Mouse (Mus musculus) intestine, postnatal 0 days (tissue): ENCODE measurements around the gene Fam53a. TPM values are rescaled to one million over a fixed set of nuclear protein-coding genes. Genes with fewer than 3 reads are reported as not detected.

Experiments
- ATAC-seq: fragments of 200-750 bp; cut with Nextera tagmentation; 2 replicates; pipeline ENCODE4 v1.8.0; 2017; ENCODE audit warnings: mild to moderate bottlenecking, moderate TSS enrichment, moderate library complexity
- H3K27ac ChIP-seq: fragments of 300-500 bp; sonication (generic); 2 replicates; pipeline ENCODE4 v1.5.1; 2014; ENCODE audit warnings: mild to moderate bottlenecking, low read depth, low read length, moderate library complexity
- H3K27me3 ChIP-seq: fragments of 300-500 bp; sonication (generic); replicated peaks from 2 replicates; pipeline ENCODE4 v1.6.1; 2014; ENCODE audit warnings: low read length, mixed read lengths; ENCODE audit not compliant: control insufficient read depth, insufficient read depth
- H3K36me3 ChIP-seq: fragments of 300-500 bp; sonication (generic); 2 replicates; pipeline ENCODE4 v1.6.1; 2014; ENCODE audit warnings: mild to moderate bottlenecking, moderate library complexity; ENCODE audit not compliant: control insufficient read depth, insufficient read depth
- H3K4me1 ChIP-seq: fragments of 300-500 bp; sonication (generic); replicated peaks from 2 replicates; pipeline ENCODE4 v1.6.1; 2014; ENCODE audit warnings: antibody characterized with exemption, low read length, mixed read lengths; ENCODE audit not compliant: control insufficient read depth, insufficient read depth
- H3K4me2 ChIP-seq: fragments of 300-500 bp; sonication (generic); replicated peaks from 2 replicates; pipeline ENCODE4 v1.6.1; 2014; ENCODE audit warnings: low read depth, mild to moderate bottlenecking, moderate library complexity
- H3K4me3 ChIP-seq: fragments of 300-500 bp; sonication (generic); 2 replicates; pipeline ENCODE4 v1.5.1; 2014; ENCODE audit warnings: low read depth, low read length
- H3K9ac ChIP-seq: fragments of 300-500 bp; sonication (generic); 2 replicates; pipeline ENCODE4 v1.6.1; 2014; ENCODE audit warnings: mild to moderate bottlenecking, low read depth, low read length
- H3K9me3 ChIP-seq: fragments of 300-500 bp; sonication (generic); 2 replicates; pipeline ENCODE4 v1.6.1; 2016; ENCODE audit warnings: mixed run types; ENCODE audit not compliant: control insufficient read depth
- CTCF ChIP-seq: sonication (generic); IDR thresholded peaks from 2 replicates; pipeline ENCODE4 v1.5.1; 2016; ENCODE audit warnings: low read depth, mild to moderate bottlenecking, control low read depth, antibody characterized with exemption, moderate library complexity
- WGBS: fragments of 180-500 bp; shearing (Covaris S2); extraction: QIAGEN DNeasy Blood & Tissue Kit; methylation state at CpG from one replicate; pipeline ENCODE4 v1.1.7; 2014; 5-methylcytosine and 5-hydroxymethylcytosine counted together
- polyA plus RNA-seq: library from polyadenylated mRNA; unstranded; fragments of >200 nt; fragmentation: Nextera tagmentation; extraction: Ambion mirVana; gene quantifications from 2 replicates; pipeline ENCODE4 v1.2.1, GENCODE M21; 2015

The Fam53a gene
- polyA plus RNA-seq, 1 experiment from 2014 or later, result 39.4 TPM

- Histone ChIP-seq H3K27ac (no peak overlapping the region), H3K4me3 (no peak overlapping the region), H3K4me1 (0 out of 2 replicates have a peak, but pooled peaks cover 8% of the 10 kb centered on the region), H3K4me2 (no peak overlapping the region), H3K9me3 (no peaks in the 10 kb centered on the region), H3K9ac (no peak overlapping the region), H3K36me3 (peaks cover 16% of the 10 kb centered on the region; the same call in 1 of the 2 replicates), H3K27me3 (no peaks in the 10 kb centered on the region)
- no peak for TF ChIP-seq CTCF
- no peak for ATAC-seq
- WGBS, result 93% methylated on average over 13 of the region's 13 CpGs
Observed at GRCm38 (mm10) chr5:33654424-33654823, 25.0 kb upstream of the Fam53a start.

GRCm38 (mm10) chr5:33652783-33653173, 23.3 kb upstream of the Fam53a start:
- peak overlapping the region; percentile 72; the same call in 1 of the 2 replicates for H3K4me3 ChIP-seq
- WGBS, result 5% methylated on average over 9 of the region's 9 CpGs

GRCm38 (mm10) chr5:33651921-33652782, 22.7 kb upstream of the Fam53a start, which contains the start of gene Slbp:
Gene Slbp, minus strand, starts transcription at chr5:33652574.
- ATAC-seq, result peak; percentile 94
- under 1% methylated on average over 82 of the region's 82 CpGs for WGBS

More at GRCm38 (mm10) chr5:33652783-33653173, 23.3 kb upstream of the Fam53a start:
- TF ChIP-seq CTCF, result no peak
- peaks cover 22% of the 10 kb centered on the region for H3K36me3 ChIP-seq
- H3K27me3 ChIP-seq, result no peaks in the 10 kb centered on the region
- 0 out of 2 replicates have a peak, but pooled peaks cover 8% of the 10 kb centered on the region for H3K4me1 ChIP-seq
- no peak overlapping the region for H3K9ac ChIP-seq
- H3K4me2 ChIP-seq, result peak overlapping the region; percentile 74
- no peak overlapping the region for H3K27ac ChIP-seq
- ATAC-seq, result no peak
- H3K9me3 ChIP-seq, result no peaks in the 10 kb centered on the region

GRCm38 (mm10) chr5:33651541-33651920, 22.1 kb upstream of the Fam53a start:
- H3K9ac ChIP-seq, result peak overlapping the region; percentile 60
- peak overlapping the region; percentile 74 for H3K4me2 ChIP-seq
- H3K36me3 ChIP-seq, result peaks cover 34% of the 10 kb centered on the region
- no peaks in the 10 kb centered on the region for H3K9me3 ChIP-seq
- WGBS, result 0% methylated on average over 11 of the region's 11 CpGs
- ATAC-seq, result no peak
- peak overlapping the region; percentile 92 for H3K27ac ChIP-seq
- no peaks in the 10 kb centered on the region for H3K27me3 ChIP-seq
- H3K4me1 ChIP-seq, result 0 out of 2 replicates have a peak, but pooled peaks cover 5% of the 10 kb centered on the region
- H3K4me3 ChIP-seq, result peak overlapping the region; percentile 72
- TF ChIP-seq CTCF, result peak; percentile 19; the same call in 1 of the 2 replicates

More at GRCm38 (mm10) chr5:33651921-33652782, 22.7 kb upstream of the Fam53a start, which contains the start of gene Slbp:
- Histone ChIP-seq H3K9ac (peak within 1 kb of the TSS; percentile 60), H3K27ac (peak within 1 kb of the TSS; percentile 92), H3K9me3 (no peaks in the 10 kb centered on the region), H3K36me3 (peaks cover 28% of the 10 kb centered on the region), H3K4me2 (peak within 1 kb of the TSS; percentile 74), H3K4me1 (0 out of 2 replicates have a peak, but pooled peaks cover 8% of the 10 kb centered on the region), H3K27me3 (no peaks in the 10 kb centered on the region), H3K4me3 (peak within 1 kb of the TSS; percentile 72)
- TF ChIP-seq CTCF, result no peak

DNA sequence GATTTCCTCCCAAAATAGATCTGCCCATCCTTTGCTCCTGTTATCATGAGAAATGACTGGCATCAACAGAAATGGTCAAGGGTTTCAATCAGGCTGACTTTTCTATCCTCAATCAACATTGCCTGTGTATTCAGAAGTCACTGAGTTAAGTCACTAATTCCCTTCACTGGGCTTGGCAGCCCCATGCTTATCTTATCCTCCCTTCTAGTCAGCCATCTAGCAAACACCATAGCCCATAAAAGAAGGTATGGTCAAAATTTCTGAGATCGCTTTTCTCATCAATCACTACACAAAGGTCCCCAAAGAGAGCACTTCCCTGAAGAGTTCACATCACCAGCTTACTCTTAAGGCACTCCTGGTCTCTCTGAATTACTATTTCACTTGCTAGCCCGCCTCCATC, 21.6 kb upstream of the Fam53a start:
- Histone ChIP-seq H3K9me3 (no peaks in the 10 kb centered on the region), H3K4me1 (no peaks in the 10 kb centered on the region), H3K36me3 (peaks cover 39% of the 10 kb centered on the region), H3K9ac (peak overlapping the region; percentile 60; the same call in 1 of the 2 replicates), H3K27me3 (no peaks in the 10 kb centered on the region), H3K27ac (0 out of 2 replicates have a peak overlapping the region, but pooled peaks have one; percentile 92), H3K4me2 (peak overlapping the region; percentile 74), H3K4me3 (peak overlapping the region; percentile 72)
- no peak for ATAC-seq
- 11% methylated on average over 2 of the region's 2 CpGs for WGBS
- TF ChIP-seq CTCF, result no peak

DNA sequence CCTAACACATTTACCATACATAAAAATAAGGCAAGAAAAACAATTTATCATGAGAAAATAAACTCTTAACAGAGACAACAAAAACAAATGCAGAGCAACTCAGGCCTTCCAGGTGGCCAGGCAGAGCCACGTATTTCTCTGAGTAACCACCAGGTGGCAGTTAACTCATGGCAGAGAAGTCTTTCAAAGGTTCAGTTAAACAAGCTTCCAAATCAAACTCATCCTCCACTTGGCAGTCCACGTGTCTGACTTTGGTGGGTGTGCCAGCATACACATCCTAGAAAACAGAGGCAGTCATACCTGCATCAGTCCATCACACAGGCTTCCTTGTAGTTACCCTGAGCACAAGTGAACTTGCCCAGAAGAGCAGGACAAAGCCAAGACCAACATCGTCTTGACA, 11.2 kb upstream of the Fam53a start:
- peak; percentile 79 for TF ChIP-seq CTCF
- Histone ChIP-seq H3K9me3 (no peaks in the 10 kb centered on the region), H3K9ac (no peak overlapping the region), H3K27ac (no peak overlapping the region), H3K36me3 (peaks cover 67% of the 10 kb centered on the region), H3K4me2 (no peak overlapping the region), H3K27me3 (no peaks in the 10 kb centered on the region), H3K4me1 (no peaks in the 10 kb centered on the region), H3K4me3 (no peak overlapping the region)
- WGBS, result 29% methylated on average over 3 of the region's 3 CpGs
- ATAC-seq, result no peak
